Mouse (Mus musculus): ENCODE results near the gene Anks1b.
A peak's percentile ranks its signal among the peaks of the same experiment; 100 is the strongest.

Anks1b gene

GRCm38 (mm10) chr10:89873146-89873950, at the start of gene Anks1b:
Gene Anks1b (plus strand): TSS chr10:89873509.
- DNase-seq: peak; percentile 85 to 86

GRCm38 (mm10) chr10:89823906-89824305, 49.4 kb upstream of the Anks1b start:
- DNase-seq: no peak

GRCm38 (mm10) chr10:89826896-89827295, 46.4 kb upstream of the Anks1b start:
- DNase-seq: peak; percentile 72 to 85

- DNase-seq: no peak
Measured at GRCm38 (mm10) chr10:89832334-89832733, 41.0 kb upstream of the Anks1b start.

- peak; percentile 51 to 71 for DNase-seq
Measured at GRCm38 (mm10) chr10:89833166-89833565, 40.1 kb upstream of the Anks1b start.

GRCm38 (mm10) chr10:89837476-89837875, 35.8 kb upstream of the Anks1b start:
- DNase-seq: peak in 1 of 2 experiments; percentile 48

GRCm38 (mm10) chr10:89838834-89839233, 34.5 kb upstream of the Anks1b start:
- no peak for DNase-seq

GRCm38 (mm10) chr10:89850951-89851350, 22.4 kb upstream of the Anks1b start:
- no peak for DNase-seq

- no peak for DNase-seq
Measured at GRCm38 (mm10) chr10:89855251-89855875, 17.9 kb upstream of the Anks1b start.

- DNase-seq: peak; percentile 74 to 76
Measured at GRCm38 (mm10) chr10:89856286-89856685, 17.0 kb upstream of the Anks1b start.

GRCm38 (mm10) chr10:89868211-89868610, 5.1 kb upstream of the Anks1b start:
- no peak for DNase-seq

GRCm38 (mm10) chr10:89868836-89869235, 4.5 kb upstream of the Anks1b start:
- no peak for DNase-seq

GRCm38 (mm10) chr10:89872501-89873145, 686 bp upstream of the Anks1b start:
- DNase-seq: peak; percentile 81 to 84

- peak in 1 of 2 experiments; percentile 44 for DNase-seq
Measured at GRCm38 (mm10) chr10:89874036-89874435, 727 bp downstream of the Anks1b start.

- no peak for DNase-seq
Measured at GRCm38 (mm10) chr10:89883561-89883960, 10.3 kb downstream of the Anks1b start.

GRCm38 (mm10) chr10:89902720-89903337, 29.5 kb downstream of the Anks1b start:
- DNase-seq: peak; percentile 80 to 83

GRCm38 (mm10) chr10:89911889-89912288, 38.6 kb downstream of the Anks1b start:
- peak; percentile 87 to 91 for DNase-seq

- no peak for DNase-seq
Measured at GRCm38 (mm10) chr10:89913174-89913573, 39.9 kb downstream of the Anks1b start.

GRCm38 (mm10) chr10:89917141-89917540, 43.8 kb downstream of the Anks1b start:
- peak; percentile 90 to 92 for DNase-seq

- no peak for DNase-seq
Measured at GRCm38 (mm10) chr10:89921965-89922364, 48.7 kb downstream of the Anks1b start.

GRCm38 (mm10) chr10:89942180-89942579, 68.9 kb downstream of the Anks1b start:
- no peak for DNase-seq

GRCm38 (mm10) chr10:89946636-89947349, 73.5 kb downstream of the Anks1b start:
- no peak for DNase-seq

Data from cerebellum, postnatal 14 days (tissue).